Mouse (Mus musculus): ENCODE measurements around the gene Ctnna3.
A peak's percentile ranks its signal among the peaks of the same experiment; 100 is the strongest.
"Not testable (repeated sequence)": the region's sequence is repeated elsewhere in the genome, so short reads cannot be mapped to it uniquely, and the experiment has no call there.

Gene Ctnna3

GRCm38 (mm10) chr10:63427146-63427545, 2.8 kb upstream of the Ctnna3 start:
- DNase-seq, result no peak

DNA sequence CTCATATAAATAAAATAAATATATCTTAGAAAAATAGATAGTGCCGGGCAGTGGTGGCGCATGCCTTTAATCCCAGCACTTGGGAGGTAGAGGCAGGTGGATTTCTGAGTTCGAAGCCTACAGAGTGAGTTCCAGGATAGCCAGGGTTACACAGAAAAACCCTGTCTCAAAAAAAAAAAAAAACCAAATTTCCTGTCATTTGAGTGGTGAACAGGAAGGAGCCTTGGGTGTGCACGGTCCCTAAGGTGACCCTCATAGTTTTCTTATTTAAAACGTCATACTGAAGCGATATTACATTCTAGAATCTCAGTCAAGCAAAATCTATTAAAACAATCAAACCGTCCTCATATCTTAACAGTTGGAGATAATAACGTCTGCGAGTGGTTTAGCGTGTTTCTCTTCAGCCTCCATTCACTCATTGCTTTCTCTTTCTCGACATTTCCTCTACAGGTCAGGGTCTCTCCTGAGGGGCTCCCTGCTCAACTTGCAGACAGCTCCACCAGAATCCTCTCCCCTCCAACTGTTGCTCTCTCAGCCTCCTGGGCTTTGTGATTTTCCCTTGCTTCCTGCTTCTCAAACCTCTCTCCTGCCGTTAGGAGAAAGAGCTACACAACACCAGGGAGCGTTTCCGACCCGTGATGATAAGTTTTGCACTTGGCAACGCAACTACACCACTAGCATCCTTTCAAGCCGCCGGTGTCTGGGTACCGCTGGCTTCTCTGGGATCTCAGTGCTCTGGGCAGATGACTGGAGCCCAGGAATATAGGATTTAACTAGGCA, 1.5 kb upstream of the Ctnna3 start:
- peak; percentile 63 for DNase-seq

DNA sequence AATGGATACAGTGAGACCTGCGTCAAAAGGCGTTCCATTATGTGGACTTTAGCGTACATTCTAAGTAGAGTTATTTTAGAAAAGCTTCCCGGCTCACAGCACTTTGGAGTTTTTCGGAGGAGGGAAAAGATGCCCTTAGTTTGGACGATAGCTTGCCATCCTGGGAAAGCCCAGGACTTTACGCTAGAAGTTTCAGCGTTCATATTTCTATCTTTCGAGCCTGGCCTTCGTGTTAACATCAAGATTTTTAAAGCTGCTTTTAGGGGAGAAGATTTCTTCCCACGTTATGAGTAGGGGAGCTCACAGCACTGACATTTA, 916 bp upstream of the Ctnna3 start:
- no peak for DNase-seq

DNA sequence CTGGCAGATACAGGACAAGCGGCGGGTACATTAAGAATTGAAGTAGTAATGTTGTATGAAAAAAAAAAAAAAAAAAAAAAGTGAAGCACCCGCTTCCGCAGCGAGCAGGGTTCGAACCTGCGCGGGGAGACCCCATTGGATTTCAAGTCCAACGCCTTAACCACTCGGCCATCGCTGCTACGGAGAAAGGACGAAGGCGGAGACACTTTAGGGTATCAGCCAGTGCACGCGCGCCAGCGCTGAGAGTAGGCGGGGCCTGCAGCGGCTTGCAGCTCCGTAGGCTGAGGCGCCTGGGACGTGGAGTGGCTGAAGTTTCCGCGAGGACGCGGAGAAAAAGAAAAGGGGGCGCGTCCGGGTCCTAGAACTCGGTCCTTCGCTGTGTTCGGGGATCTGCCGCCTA, 518 bp upstream of the Ctnna3 start:
- DNase-seq, result peak; percentile 100

DNA sequence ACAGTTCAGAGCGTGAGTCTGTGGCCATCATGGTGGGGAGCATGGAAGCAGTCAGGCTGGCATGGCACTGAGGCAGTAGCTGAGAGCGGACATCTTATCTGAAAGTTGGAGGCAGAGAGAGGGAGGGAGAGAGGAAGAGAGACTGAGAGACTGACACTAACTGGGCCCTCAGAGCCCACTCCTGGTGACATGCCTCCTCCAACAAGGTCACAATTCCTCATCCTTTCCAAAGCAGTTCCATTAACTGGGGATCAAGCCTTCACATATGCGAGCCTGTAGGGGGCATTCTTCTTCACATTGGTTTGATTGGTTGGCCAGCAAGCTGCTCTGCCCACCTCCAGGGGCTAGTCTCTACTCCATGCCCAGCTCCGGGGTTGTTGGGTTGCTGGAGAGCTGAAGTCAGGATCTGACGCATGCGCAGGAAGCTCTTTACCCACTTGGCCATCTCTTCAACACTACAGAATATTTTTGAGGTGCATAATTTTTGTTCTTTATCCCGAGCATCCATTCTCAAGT, 1.4 kb downstream of the Ctnna3 start:
- DNase-seq, result no peak

- DNase-seq, result no peak
Observed at GRCm38 (mm10) chr10:63432099-63432498, 2.2 kb downstream of the Ctnna3 start.

GRCm38 (mm10) chr10:63432887-63433286, 3.0 kb downstream of the Ctnna3 start:
- DNase-seq, result no peak

- DNase-seq, result no peak
Observed at GRCm38 (mm10) chr10:63438736-63439262, 8.9 kb downstream of the Ctnna3 start.

GRCm38 (mm10) chr10:63439694-63440228, 9.9 kb downstream of the Ctnna3 start:
- DNase-seq, result no peak

DNA sequence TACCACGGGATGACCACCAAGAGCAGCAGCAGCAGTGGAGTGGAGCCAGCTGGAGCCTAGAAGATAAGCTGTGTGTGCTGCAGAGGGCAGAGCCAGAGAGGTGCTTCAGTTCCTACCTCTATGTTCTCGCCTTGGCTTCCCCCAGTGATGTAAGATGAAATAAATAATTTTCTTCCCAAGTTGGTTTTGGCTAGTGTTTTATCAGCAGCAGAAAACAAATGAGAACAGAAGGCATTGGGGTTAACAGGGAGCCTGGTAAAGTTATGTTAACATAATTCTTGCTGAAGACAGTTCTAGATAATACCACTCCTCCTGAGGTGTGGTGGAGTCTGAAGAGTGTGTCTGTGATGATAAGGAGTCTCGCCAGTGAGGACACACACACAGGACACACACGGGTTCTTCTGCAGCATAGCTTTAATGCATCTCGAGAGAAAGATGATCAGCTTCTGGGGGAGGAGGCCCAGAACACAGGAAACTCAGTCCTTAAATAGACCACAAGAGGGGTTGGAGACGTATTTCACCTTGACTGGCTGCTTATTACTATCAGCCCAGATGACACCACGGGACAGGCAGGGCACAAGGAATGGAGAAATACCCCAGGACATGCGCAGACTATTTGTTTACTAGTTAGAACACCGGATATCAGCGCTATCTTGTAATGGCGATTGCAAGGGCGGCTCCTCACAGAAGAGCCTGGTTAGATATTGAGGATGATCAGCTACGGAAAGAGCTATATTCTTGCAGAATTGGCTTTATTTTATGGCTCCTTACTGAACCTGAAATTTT, 14.9 kb downstream of the Ctnna3 start:
- not testable (repeated sequence) for DNase-seq

DNA sequence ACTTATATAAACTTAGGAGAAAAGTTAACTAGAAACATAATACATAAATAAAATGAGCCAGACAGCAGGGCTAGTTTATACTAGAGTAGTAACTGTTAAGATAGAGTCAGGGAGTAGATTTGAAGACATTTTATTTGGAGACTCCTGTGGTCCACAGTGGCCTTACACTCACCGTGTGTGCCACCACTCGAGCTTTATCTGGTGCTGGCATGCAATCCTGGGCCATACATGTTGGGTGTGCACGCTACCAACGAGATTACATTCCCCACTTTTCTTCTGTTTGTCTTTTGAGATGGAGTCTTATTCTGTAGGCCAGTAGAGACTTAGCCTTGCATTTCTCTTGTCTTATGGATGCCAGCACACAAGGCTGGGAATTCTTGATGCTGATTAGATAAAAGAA, 24.0 kb downstream of the Ctnna3 start:
- DNase-seq, result no peak

DNA sequence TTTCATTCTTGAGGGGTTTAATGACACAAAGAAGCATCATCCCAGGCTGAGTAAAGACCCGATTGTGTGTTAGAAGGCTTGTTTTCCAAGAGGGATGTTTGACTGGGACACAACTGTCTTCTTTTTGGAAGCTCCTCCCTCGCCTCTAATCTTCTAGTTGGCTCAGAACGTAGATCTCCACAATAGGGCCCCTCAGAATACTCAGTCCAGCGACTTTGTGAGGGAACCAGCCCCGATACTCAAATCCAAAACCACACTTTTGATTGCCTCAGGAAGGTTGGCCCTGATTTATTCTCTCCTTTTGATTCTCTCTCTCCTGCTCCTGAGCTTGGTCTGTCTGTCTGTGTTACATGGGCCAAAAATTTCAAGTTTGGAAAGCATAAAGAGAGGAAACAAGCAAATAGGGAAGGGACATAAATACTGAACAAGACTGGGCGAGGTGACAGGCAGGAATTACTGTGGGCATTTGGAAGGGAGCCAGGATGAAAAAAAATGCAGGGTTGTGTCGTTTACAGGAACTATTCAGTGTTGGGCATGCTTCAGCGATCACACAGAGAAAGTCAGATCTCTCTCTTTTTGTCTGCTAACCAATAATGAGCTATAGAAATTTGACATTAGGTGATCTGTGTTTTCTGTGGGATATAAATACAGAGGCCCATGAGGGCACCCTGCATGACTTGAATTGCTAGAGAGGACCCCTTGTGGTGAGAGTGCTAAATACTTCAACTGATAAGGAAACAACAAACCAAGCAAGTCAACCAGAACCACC, 25.4 kb downstream of the Ctnna3 start:
- no peak for DNase-seq

GRCm38 (mm10) chr10:63457292-63458128, 27.6 kb downstream of the Ctnna3 start:
- no peak for DNase-seq

DNA sequence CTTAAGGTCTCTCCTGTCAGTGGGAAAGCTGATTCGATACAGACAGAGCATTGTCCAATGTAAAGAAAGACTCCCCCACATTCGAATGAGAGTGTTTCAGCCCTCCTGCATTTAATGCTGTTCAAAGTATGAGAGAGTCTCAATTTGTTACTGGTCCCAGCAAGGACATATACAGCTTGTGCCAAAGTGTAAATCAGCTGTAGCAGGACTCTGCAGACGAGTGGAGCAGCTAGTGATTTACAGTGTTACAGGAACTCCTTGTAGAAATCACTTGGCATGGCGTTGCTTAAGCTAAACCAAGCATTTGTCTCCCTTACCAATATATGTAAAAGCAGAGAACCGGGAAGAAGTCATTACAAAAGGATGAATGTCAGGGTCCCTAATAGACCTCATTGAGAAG, 31.0 kb downstream of the Ctnna3 start:
- DNase-seq, result no peak

- DNase-seq, result no peak
Observed at GRCm38 (mm10) chr10:63472473-63472872, 42.6 kb downstream of the Ctnna3 start.

DNA sequence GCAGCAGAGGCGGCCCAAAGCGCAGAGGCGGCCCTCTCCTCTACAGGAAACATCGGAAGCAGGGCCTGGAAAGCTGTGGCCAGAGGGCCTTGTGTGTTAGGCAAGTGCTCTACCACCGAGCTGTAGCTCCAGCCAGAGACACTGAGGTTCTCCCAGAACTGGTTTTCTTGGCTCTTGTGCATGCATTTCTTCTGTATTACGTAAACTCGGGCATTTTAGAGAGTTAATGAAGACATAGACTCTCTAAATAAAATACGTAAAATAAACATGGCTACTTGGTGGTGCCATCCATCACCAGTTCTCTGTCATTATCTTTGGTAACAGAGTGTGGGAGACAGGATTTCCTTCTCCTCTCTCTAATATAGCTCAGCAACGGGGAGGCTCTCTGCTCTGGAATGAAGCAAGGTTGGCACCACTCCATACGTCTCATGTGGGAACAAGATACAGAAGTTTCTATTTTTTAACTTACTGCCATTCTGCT, 46.3 kb downstream of the Ctnna3 start:
- no peak for DNase-seq

GRCm38 (mm10) chr10:63478946-63479345, 49.0 kb downstream of the Ctnna3 start:
- DNase-seq, result no peak

GRCm38 (mm10) chr10:63480066-63480465, 50.2 kb downstream of the Ctnna3 start:
- no peak for DNase-seq

DNA sequence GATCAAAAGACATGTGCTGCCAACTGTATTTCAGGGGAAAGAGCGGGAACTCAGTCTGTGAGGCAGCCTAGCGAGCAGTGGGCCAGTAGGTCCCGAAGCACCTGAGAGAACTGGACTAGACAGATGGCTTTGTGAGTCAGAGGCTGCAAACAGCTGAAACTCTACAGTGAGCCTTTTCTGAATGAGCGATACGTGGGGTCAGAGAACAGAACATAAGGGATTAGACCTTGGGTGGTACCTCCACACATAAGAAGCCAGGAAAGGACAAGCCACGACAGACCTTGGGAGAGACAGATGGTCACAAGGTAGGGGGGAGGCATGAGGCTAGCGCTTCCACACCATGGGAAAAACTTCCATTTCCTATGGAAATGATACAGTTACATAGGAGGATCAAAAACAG, 58.4 kb downstream of the Ctnna3 start:
- no peak for DNase-seq

GRCm38 (mm10) chr10:63523956-63524355, 94.1 kb downstream of the Ctnna3 start:
- DNase-seq, result no peak

DNA sequence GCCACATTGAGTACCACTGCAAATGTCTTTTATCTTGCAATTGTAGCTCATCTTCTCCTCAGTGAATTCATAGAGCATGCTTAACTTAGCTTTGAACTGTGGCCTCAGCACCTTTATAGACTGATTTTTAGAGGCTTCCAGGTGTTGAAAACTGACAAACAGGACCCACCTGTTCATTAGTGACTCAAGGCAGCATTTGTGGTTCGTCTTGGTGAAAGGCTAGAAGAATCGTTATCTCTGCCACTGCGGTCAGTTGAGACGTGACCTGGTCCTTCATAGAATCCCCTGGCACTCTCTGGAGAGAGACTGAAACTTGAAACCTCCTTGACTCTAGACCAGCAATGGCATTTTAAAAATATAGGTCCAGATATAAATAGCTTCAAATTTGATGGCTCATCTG, 96.1 kb downstream of the Ctnna3 start:
- DNase-seq, result no peak

GRCm38 (mm10) chr10:63532381-63532780, 102.5 kb downstream of the Ctnna3 start:
- no peak for DNase-seq
